Mouse (Mus musculus): ENCODE measurements around the gene Rorc.

The Rorc gene

GRCm38 (mm10) chr3:94430980-94431379 is 58.4 kb downstream of the Rorc start:
- no peak for DNase-seq (ENCODE audit: low read depth, low spot score)
- no peaks in the 10 kb centered on the region for H3K27me3 ChIP-seq (ENCODE audit: control insufficient read depth, insufficient read depth, low read length, poor library complexity, severe bottlenecking)
- no peaks in the 10 kb centered on the region for H3K36me3 ChIP-seq (ENCODE audit: control insufficient read depth, insufficient read depth, low read length, poor library complexity, severe bottlenecking)

- Histone ChIP-seq H3K27me3 (ENCODE audit: control insufficient read depth, insufficient read depth, low read length, poor library complexity, severe bottlenecking) (no peaks in the 10 kb centered on the region), H3K36me3 (ENCODE audit: control insufficient read depth, insufficient read depth, low read length, poor library complexity, severe bottlenecking) (no peaks in the 10 kb centered on the region)
- no peak for DNase-seq (ENCODE audit: low read depth, low spot score)
Measured at GRCm38 (mm10) chr3:94434305-94434704, 61.7 kb downstream of the Rorc start.

GRCm38 (mm10) chr3:94436420-94436819 is 63.8 kb downstream of the Rorc start:
- no peaks in the 10 kb centered on the region for H3K36me3 ChIP-seq (ENCODE audit: control insufficient read depth, insufficient read depth, low read length, poor library complexity, severe bottlenecking)
- H3K27me3 ChIP-seq (ENCODE audit: control insufficient read depth, insufficient read depth, low read length, poor library complexity, severe bottlenecking), result no peaks in the 10 kb centered on the region
- DNase-seq (ENCODE audit: low read depth, low spot score), result no peak

- DNase-seq (ENCODE audit: low read depth, low spot score), result peak; percentile 38
- Histone ChIP-seq H3K36me3 (ENCODE audit: control insufficient read depth, insufficient read depth, low read length, poor library complexity, severe bottlenecking) (peaks cover 4% of the 10 kb centered on the region; the same call in 1 of the 2 replicates), H3K27me3 (ENCODE audit: control insufficient read depth, insufficient read depth, low read length, poor library complexity, severe bottlenecking) (no peaks in the 10 kb centered on the region)
Measured at GRCm38 (mm10) chr3:94441182-94441581, 68.6 kb downstream of the Rorc start.

GRCm38 (mm10) chr3:94442951-94443596 is 70.5 kb downstream of the Rorc start, which contains the start of gene Mrpl9:
Gene Mrpl9, plus strand, starts transcription at chr3:94443318.
- no peaks in the 10 kb centered on the region for H3K27me3 ChIP-seq (ENCODE audit: control insufficient read depth, insufficient read depth, low read length, poor library complexity, severe bottlenecking)
- H3K36me3 ChIP-seq (ENCODE audit: control insufficient read depth, insufficient read depth, low read length, poor library complexity, severe bottlenecking), result peaks cover 4% of the 10 kb centered on the region
- DNase-seq (ENCODE audit: low read depth, low spot score), result peak; percentile 95

GRCm38 (mm10) chr3:94443597-94443964 is 71.0 kb downstream of the Rorc start, which contains the start of gene Oaz3:
Gene Oaz3, minus strand, starts transcription at chr3:94443915.
- Histone ChIP-seq H3K27me3 (ENCODE audit: control insufficient read depth, insufficient read depth, low read length, poor library complexity, severe bottlenecking) (no peaks in the 10 kb centered on the region), H3K36me3 (ENCODE audit: control insufficient read depth, insufficient read depth, low read length, poor library complexity, severe bottlenecking) (peaks cover 4% of the 10 kb centered on the region)
- no peak for DNase-seq (ENCODE audit: low read depth, low spot score)

Measured in splenic B cell, adult 2 months (primary cell).